Mouse (Mus musculus) induced T-regulatory cell, adult 2 months (primary cell): ENCODE measurements at regions not wholly inside any gene's neighbourhood (a gene's known extent, or its start where the extent isn't known, plus 50 kb on each side); places are given as distances from the start of the nearest gene placed in this dataset.
"Not testable (repeated sequence)": the region's sequence is repeated elsewhere in the genome, so short reads cannot be mapped to it uniquely, and the experiment has no call there.

ENCODE experiments used
- DNase-seq: peaks from one replicate; pipeline ENCODE4 v3.0.0-alpha.2; 2012; ENCODE audit warnings: low read depth

DNA sequence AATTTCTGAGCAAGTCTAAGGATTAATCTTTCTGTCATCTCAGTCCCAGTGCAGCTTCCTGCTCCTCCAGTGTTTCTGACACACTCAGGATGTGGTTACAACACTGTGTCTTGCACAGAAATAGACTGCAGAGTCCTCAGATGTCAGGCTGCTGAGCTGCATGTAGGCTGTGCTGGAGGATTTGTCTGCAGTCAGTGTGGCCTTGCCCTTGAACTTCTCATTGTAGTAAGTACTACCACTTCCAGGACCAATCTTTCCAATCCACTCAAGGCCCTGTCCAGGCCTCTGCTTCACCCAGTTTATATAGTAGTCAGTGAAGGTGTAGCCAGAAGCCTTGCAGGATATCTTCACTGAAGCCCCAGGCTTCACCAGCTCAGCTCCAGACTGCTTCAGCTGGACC lies 185.8 kb upstream of the Zfp386 start:
- DNase-seq: not testable (repeated sequence)

DNA sequence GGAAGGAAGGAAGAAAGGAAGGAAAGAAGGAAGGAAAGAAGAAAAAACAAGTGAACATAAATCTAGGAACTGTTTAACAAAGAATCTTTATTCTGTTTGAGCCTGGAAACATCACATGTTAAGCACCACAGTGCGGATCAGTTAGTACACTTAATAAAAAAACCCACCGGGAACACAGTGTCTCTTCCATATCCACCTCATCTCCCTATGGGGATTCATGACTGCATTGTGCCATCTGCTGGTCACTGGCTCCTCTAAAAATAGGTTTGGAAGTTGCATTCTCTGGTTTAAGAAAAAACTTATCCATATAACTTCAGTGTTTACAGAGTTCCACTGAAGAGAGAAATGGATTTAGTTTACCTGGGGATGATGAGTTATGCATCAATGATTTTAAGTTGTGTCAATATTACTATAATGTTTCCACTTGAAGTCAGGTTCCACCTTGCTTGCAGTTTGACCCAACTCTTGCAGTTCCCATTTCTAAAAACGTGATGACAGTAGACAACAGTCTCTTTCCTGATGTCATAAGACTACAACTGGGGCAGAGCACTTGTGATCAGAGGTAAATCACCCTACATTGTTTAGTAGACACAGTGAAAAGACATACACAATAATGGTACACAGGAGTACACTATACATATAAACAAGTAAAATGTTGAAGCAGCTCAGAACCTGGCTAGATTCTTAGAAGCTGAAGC lies 182.3 kb upstream of the Zfp386 start:
- not testable (repeated sequence) for DNase-seq

DNA sequence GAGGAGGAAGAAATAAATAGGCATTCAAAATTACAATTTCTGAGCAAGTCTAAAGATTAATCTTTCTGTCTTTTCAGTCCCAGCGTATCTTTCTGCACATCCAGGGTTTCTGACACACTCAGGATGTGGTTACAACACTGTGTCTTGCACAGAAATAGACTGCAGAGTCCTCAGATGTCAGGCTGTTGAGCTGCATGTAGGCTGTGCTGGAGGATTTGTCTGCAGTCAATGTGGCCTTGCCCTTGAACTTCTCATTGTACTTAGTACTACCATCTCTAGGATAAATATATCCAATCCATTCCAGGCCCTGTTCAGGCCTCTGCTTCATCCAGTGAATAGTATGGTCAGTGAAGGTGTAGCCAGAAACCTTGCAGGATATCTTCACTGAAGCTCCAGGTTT lies 178.9 kb upstream of the Zfp386 start:
- DNase-seq: not testable (repeated sequence)

DNA sequence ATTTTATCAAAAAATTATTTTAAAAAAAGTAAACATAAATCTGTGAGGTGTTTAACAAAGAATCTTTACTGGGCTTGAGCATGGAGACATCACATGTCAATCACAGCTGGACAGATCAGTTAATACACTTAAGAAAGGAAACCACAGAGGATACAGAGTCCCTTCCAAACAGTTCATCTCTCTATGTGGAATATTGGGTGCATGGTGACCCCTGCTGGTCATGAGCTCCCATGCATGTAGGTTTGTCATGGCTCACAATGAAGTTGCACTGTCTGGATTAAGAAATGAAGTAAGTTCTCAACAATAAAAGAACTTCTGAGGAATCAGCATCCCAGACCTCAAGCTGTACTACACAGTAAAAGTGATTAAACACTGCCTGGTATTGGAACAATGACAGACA lies 175.1 kb upstream of the Zfp386 start:
- not testable (repeated sequence) for DNase-seq

DNA sequence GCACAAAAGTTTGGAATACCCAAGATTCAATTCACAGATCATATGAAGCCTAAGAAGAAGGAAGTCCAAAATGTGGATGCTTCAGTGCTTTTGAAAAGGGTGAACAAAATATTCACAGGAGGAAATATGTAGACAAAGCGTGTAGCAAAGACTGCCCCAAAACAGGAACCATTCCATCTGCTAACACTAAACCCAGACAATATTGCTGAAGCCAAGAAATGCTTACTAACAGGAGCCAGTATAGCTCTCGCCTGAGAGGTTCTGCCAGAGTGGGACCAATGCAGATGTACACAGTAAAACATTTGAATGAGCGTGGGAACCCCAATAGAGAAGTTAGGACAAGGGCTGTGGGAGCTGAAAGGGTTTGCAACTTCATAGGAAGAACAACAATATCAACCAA lies 173.5 kb upstream of the Zfp386 start:
- not testable (repeated sequence) for DNase-seq

DNA sequence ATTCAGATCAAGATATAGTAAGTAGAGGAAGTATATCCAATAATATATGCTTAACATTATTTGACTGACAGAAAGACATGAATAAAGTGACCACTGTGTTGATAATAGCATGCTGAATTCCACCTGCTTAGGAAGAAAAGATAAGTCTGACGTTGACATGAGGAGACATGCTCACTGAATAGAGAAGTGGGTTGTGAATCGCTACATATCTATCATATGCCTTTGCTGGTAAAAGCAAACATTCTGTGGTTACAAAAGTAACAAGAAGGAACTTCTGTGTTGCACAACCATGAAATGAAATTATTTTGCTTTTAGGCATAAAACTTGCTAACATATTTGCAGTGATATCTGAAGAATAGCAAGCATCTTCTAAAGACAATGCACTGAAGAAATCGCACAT lies 163.8 kb upstream of the Zfp386 start:
- DNase-seq: no peak

DNA sequence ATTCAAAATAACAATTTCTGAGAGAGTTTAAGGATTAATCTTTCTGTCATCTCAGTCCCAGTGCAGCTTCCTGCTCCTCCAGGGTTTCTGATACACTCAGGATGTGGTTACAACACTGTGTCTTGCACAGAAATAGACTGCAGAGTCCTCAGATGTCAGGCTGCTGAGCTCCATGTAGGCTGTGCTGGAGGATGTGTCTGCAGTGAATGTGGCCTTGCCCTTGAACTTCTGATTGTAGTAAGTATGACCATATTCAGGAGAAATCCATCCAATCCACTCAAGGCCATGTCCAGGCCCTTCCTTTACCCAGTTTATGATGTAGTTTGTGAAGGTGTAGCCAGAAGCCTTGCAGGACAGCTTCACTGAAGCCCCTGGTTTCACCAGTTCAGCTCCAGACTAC lies 159.5 kb upstream of the Zfp386 start:
- no peak for DNase-seq

DNA sequence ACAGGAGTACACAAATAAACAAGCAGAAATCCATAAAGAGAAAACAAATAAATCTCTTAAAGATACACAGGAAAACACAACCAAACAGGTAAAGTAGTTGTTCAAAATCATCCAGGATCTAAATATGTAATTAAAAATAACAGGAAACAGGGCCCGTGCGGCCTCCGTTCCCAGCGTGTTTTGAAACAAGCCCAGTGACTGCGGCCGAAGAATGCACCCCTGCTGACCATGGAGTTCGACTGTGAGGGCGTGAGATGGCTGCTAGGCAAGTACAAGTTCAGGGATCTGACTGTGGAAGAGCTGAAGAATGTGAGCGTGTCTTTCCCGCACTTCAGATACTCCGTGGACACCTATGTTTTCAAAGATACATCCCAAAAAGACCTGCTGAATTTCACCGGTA lies 154.9 kb upstream of the Zfp386 start:
- not testable (repeated sequence) for DNase-seq

DNA sequence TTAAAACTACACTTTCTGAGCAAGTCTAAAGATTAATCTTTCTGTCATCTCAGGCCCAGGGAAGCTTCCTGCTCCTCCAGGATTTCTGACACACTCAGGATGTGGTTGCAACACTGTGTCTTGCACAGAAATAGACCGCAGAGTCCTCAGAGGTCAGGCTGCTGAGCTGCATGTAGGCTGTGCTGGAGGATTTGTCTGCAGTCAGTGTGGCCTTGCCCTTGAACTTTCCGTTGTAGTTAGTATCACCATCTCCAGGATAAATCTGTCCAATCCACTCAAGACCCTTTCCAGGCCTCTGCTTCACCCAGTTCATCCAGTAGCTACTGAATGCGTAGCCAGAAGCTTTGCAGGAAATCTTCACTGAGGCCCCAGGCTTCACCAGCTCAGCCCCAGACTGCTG lies 135.3 kb upstream of the Zfp386 start:
- not testable (repeated sequence) for DNase-seq

DNA sequence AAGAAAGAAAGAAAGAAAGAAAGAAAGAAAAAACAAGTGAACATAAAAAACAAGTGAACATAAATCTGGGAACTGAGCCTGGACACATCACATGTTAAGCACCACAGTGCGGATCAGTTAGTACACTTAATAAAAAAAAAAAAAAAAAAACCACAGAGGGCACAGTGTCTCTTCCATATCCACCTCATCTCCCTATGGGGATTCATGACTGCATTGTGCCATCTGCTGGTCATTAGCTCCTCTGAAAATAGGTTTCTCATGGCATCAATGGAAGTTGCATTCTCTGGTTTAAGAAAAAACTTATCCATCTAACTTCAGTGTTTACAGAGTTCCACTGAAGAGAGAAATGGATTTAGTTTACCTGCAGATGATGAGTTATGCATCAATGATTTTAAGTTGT lies 132.1 kb upstream of the Zfp386 start:
- not testable (repeated sequence) for DNase-seq

DNA sequence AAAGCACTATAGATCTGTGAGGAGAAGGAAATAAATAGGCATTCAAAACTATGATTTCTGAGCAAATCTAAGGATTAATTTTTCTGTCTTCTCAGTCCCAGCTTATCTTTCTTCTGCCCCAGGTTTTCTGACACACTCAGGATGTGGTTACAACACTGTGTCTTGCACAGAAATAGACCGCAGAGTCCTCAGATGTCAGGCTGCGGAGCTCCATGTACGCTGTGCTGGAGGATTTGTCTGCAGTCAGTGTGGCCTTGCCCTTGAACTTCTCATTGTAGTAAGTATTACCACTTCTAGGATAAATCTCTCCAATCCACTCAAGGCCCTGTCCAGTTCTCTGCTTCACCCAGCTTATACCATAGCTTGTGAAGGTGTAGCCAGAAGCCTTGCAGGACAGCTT lies 127.4 kb upstream of the Zfp386 start:
- DNase-seq: peak; percentile 1

DNA sequence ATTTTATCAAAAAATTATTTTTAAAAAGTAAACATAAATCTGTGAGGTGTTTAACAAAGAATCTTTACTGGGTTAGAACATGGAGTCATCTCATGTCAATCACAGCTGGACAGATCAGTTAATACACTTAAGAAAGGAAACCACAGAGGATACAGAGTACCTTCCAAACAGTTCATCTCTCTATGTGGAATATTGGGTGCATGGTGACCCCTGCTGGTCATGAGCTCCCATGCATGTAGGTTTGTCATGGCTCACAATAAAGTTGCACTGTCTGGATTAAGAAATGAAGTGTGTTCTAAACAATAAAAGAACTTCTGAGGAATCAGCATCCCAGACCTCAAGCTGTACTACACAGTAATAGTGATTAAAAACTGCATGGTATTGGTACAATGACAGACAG lies 123.5 kb upstream of the Zfp386 start:
- peak; percentile 16 for DNase-seq

DNA sequence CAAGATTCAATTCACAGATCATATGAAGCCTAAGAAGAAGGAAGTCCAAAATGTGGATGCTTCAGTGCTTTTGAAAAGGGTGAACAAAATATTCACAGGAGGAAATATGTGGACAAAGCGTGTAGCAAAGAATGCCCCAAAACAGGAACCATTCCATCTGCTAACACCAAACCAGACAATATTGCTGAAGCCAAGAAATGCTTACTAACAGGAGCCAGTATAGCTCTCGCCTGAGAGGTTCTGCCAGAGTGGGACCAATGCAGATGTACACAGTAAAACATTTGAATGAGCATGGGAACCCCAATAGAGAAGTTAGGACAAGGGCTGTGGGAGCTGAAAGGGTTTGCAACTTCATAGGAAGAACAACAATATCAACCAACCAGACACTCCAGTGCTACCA lies 122.0 kb upstream of the Zfp386 start:
- not testable (repeated sequence) for DNase-seq

DNA sequence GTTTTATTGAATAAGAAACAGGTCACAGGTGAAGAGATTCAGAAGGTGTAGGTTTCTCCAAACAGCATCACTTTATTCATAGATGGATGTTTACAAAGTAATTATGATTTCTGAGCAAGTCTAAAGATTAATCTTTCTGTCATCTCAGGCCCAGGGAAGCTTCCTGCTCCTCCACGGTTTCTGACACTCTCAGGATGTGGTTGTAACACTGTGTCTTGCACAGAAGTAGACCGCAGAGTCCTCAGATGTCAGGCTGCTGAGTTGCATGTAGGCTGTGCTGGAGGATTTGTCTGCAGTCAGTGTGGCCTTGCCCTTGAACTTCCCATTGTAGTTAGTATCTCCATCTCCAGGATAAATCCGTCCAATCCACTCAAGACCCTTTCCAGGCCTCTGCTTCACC lies 95.2 kb upstream of the Zfp386 start:
- DNase-seq: peak; percentile 26

DNA sequence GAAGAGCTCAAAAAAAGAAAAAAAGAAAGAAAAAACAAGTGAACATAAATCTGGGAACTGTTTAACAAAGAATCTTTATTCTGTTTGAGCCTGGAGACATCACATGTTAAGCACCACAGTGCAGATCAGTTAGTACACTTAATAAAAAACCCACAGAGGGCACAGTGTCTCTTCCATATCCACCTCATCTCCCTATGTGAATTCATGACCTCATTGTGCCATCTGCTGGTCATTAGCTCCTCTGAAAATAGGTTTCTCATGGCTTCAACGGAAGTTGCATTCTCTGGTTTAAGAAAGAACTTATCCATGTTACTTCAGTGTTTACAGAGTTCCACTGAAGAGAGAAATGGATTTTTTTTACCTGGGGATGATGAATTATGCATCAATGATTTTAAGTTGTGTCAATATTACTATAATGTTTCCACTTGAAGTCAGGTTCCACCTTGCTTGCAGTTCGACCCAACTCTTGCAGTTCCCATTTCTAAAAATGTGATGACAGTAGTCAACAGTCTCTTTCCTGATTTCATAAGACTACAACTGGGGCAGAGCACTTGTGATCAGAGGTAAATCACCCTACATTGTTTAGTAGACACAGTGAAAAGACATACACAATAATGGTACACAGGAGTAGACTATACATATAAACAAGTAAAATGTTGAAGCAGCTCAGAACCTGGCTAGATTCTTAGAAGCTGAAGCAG lies 91.9 kb upstream of the Zfp386 start:
- peak; percentile 14 for DNase-seq

DNA sequence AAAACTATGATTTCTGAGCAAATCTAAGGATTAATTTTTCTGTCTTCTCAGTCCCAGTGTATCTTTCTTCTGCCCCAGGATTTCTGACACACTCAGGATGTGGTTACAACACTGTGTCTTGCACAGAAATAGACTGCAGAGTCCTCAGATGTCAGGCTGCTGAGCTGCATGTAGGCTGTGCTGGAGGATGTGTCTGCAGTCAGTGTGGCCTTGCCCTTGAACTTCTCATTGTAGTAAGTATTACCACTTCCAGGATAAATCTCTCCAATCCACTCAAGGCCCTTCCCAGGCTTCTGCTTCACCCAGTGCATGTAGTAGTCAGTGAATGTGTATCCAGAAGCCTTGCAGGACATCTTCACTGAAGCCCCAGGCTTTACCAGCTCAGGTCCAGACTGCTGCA lies 83.8 kb upstream of the Zfp386 start:
- not testable (repeated sequence) for DNase-seq

DNA sequence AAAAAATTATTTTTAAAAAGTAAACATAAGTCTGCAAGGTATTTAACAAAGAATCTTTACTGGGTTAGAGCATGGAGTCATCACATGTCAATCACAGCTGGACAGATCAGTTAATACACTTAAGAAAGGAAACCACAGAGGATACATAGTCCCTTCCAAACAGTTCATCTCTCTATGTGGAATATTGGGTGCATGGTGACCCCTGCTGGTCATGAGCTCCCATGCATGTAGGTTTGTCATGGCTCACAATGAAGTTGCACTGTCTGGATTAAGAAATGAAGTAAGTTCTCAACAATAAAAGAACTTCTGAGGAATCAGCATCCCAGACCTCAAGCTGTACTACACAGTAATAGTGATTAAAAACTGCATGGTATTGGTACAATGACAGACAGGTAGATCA lies 80.0 kb upstream of the Zfp386 start:
- DNase-seq: not testable (repeated sequence)
